Mouse (Mus musculus) bone marrow macrophage, adult 2 months (primary cell): Measurements from ENCODE around the gene Taf10.

Experiments used
- CTCF ChIP-seq: IDR thresholded peaks from 2 replicates; pipeline ENCODE4 v1.5.1; 2012; ENCODE audit warnings: low read depth, mild to moderate bottlenecking, low read length, moderate library complexity
- POLR2A ChIP-seq: IDR thresholded peaks from 2 replicates; pipeline ENCODE4 v1.6.1; 2012; ENCODE audit warnings: mild to moderate bottlenecking, low read depth, low read length, borderline replicate concordance

- TF ChIP-seq CTCF: no peak
- TF ChIP-seq POLR2A: no peak
Measured at GRCm38 (mm10) chr7:105738948-105739347, 5.2 kb downstream of the Taf10 start.
